Mouse (Mus musculus): ENCODE measurements around the gene Cog5. TPM values are rescaled to one million over a fixed set of nuclear protein-coding genes. Genes with fewer than 3 reads are reported as not detected.

Cog5 gene
- polyA plus RNA-seq (2021; fragmentation: Nextera tagmentation) = 18.7 and 19.1 TPM in 2 replicates
- long read RNA-seq, experiment 1, partial matches to known transcripts = 7 of 24 reads
- long read RNA-seq, experiment 1, other reads (novel, unspliced or antisense) = 13 of 24 reads
- long read RNA-seq, experiment 2, transcript Cog5-201 (23 exons, 2,997 nt) = major isoform, 21 of 101 reads
- long read RNA-seq, experiment 2, partial matches to known transcripts = 40 of 101 reads
- long read RNA-seq, experiment 2, other reads (novel, unspliced or antisense) = 39 of 101 reads

DNA sequence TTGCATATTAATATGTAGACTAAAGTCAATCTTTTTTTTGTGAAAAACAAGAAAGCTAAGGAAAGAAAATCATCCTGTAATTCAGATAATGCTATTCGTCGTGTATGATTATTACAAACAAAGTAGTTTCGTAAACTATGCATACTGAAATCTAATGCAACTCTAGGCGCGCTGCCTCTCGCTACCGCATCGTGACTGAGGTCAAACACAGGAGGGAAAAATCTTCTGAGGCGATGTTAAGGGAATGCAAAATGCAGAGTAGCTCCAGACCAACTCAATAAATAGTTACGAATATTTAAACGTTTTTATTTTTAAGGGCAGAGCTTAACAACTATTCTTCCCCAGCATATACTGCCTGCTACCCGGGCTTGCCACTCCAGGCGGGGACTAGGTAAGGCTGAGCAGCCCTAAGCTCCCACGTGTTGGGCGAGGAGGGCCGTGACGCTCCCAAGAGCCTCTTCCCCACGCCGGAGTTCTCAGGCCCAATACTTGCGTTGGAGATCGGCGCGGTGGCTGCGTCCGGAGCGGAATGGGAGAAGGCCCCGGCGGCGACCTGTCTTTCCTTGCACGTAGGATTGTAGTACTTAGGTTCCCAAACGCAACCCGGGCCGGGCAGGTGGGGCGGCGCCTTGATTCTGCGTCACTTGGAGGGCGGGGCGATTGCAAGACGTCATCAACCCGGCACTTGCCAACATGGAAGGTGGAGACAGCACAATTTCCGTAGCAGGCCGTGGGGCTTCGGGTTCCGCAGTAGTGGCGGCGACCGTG, at the start of gene Cog5, which contains the start of gene Dus4l:
Gene Cog5 (plus strand): TSS at position 673 of the 768 bp plus-strand sequence.
Gene Dus4l (minus strand): TSS at position 630 of the 768 bp plus-strand sequence.

DNA sequence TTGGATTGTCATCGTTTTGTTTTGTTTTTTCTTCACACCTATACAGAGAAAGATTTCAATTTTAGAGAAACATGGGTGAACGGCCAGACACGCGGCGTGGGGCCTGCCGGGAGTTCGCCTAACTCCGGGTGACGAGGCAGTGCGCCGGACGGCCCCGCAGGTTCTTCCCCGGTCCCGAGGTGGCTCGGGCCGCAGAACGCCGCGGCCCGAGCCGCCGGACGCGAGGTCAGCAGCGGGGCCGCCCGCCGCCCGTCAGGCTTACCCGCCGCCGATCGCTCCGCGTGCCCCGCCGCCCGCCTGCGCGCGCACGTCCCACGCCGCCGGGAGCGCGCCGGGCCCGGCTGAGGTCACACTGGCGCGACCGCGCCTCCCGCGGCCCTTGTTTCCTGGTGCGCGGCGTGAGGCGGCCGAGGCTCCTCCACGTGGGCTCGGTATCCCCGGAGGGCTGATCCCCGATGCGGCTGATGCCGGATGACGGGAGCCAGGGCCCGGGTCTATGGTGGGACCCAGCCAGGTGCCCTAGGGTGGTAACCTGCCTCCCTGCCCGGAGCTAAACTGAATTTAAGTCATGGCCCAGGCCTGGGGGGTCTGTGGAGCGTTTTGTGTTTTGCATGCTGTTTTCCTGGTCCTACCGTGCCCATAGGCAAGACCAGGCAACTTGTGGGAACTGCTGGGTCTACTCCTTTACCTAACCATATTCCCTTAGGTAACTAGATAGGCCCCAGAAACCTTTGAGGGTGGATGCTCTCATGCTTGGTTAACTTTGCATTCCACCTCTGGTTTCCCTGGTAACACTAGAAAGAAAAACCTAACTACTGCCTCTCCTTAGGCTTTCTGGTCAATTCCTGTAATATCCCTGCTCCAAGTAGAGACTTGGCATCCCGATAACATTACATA, 20.1 kb upstream of the Cog5 start, which contains the start of gene Bcap29:
Gene Bcap29 (minus strand): TSS at position 316 of the 897 bp plus-strand sequence.

DNA sequence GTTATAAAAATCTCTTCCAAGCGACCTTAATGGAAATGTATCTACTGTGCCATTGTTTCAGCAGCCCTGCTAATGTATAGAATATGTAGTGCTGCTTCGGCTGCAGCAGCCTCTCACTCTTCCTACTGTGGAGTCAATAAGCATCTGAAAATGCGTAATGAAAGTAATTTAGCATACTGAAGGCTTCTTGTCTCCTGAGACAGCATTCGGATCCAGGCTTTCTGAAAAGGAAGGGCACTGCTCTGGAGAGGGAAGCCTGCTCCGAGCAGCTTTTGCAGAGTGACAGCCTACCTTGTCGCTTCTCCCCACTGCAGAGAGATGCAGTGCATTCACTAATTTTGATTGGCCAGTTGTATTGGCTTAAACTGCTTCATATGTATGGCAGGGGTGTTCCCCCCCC, 58.9 kb downstream of the Cog5 start, which contains the start of gene Gpr22:
Gene Gpr22 (minus strand): TSS at position 348 of the 400 bp plus-strand sequence.

DNA sequence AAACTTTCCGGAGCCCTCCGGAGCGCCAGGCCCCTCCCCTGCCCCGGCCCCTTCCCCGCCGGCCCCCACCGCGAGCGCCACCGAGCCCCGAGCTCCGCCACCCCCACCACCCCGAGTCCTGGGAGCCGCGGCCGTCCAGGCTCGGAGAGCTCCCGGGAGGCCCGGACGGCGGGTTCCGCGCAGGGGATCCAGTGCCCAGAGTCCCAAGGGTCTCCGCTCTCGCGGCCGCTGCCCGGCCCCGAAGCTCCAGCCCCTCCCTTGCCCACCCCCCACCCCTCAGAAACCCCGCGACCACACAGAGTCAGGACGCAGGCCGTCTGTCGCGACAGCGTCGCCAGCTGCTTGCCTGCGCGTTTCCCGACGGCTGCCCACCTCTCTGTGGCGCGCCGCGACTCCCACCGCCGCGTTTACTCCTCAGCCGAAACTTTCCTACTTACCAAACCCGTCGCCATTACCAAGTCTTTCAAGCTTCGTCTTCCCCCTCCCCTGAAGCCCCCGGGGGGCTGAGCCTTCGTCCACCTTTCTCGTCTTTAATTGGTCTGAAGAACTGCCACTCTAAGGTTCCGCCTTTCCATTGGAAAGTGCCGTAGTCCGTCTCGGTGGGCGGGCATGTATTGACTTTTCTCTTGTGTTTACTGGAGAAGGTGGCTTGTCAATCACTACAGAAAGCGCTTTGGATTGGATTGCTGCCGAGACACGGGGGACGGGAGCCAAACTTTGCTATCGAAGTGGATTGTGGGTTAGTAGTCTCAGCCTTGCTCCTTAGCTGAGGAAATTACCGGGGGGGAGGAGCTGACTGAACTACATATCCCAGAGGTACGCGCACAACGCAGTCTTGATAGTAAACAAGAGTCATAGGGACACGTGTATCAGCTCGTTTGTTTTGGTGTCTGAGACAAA, 295.3 kb downstream of the Cog5 start, which contains the start of gene Hbp1:
Gene Hbp1 (minus strand): TSS at position 777 of the 900 bp plus-strand sequence.

Other genes with a start within 250 kb of the Cog5 start
- 12.5 and 14.7 TPM in 2 replicates for gene Cbll1, start 155.3 kb upstream of the Cog5 start, polyA plus RNA-seq (2021; fragmentation: Nextera tagmentation)
- gene Slc26a4, start 94.9 kb upstream of the Cog5 start, polyA plus RNA-seq (2021; fragmentation: Nextera tagmentation) = 4.4 and 4.8 TPM in 2 replicates
- 61.4 and 68.0 TPM in 2 replicates for gene Bcap29, start 20.2 kb upstream of the Cog5 start, polyA plus RNA-seq (2021; fragmentation: Nextera tagmentation)
- gene Dus4l, start within 50 bp of the Cog5 start, polyA plus RNA-seq (2021; fragmentation: Nextera tagmentation) = 4.8 and 5.8 TPM in 2 replicates
- 37.3 and 37.5 TPM in 2 replicates for gene Gpr22, start 59.1 kb downstream of the Cog5 start, polyA plus RNA-seq (2021; fragmentation: Nextera tagmentation)

Data from layer of hippocampus, adult 6 months (tissue).